Mouse (Mus musculus): ENCODE results near the gene Hist1h2bf. TPM values are rescaled to one million over a fixed set of nuclear protein-coding genes. Genes with fewer than 3 reads are reported as not detected.

The Hist1h2bf gene
- polyA plus RNA-seq, 1 experiment = 23.2 TPM

DNA sequence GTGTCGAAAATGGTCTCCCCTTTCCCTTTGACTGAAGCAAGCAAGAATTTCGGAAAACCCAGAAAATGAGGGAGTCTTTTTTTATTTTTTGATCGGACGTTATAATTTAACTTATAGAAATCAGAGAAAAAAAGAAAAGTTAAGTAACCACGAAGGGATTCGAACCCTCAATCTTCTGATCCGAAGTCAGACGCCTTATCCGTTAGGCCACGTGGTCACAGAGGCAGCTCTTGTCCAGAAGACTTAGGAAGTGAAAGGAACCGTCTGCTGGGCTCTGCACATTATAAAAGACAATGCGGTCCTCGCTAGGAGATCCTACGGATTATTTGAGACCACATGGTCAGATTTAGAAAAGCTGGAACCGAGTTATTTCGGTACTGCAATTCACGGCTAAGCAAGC is 47.7 kb downstream of the Hist1h2bf start:
- Histone ChIP-seq H3K36me3 (ENCODE audit: control insufficient read depth, insufficient read depth, low read length, poor library complexity, severe bottlenecking) (no peaks in the 10 kb centered on the region), H3K4me1 (ENCODE audit: control insufficient read depth, insufficient read depth, low read length) (no peaks in the 10 kb centered on the region), H3K27ac (ENCODE audit: insufficient read depth, low read length) (no peak overlapping the region), H3K4me3 (ENCODE audit: low read depth, low read length) (peak overlapping the region; percentile 88), H3K27me3 (ENCODE audit: control insufficient read depth, insufficient read depth, low read length, poor library complexity, severe bottlenecking) (no peaks in the 10 kb centered on the region), H3K9ac (ENCODE audit: low read depth, poor library complexity, severe bottlenecking) (peak overlapping the region; percentile 90), H3K9me3 (replicated peaks; ENCODE audit: control insufficient read depth, insufficient read depth, low read length, poor library complexity, severe bottlenecking) (no peaks in the 10 kb centered on the region)
- TF ChIP-seq EP300 (IDR thresholded peaks at IDR 0.05; ENCODE audit: insufficient read depth, low read depth, low read length) = 0 out of 2 replicates have a peak, but pooled peaks have one; percentile 8
- no peak for TF ChIP-seq CTCF (IDR thresholded peaks at IDR 0.05; ENCODE audit: low read depth, low read length)

DNA sequence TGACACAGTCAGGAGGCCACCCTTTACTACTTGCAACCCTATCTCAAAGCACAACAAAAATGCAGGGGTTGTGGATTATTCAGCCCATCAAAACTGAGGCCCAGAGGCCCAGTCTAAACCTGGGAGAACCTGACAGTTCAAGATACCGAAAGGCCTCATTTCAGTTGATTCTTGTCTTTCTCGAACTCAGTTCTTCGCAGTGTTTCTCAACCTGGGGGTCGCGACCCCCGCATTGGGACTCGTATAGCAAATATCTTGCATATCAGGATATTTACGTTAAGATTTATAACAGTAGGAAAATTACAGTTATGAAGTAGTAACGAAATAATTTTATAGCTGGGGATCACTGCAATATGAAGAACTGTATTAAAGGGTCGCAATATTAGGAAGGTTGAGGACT is 48.1 kb downstream of the Hist1h2bf start:
- no peaks in the 10 kb centered on the region for H3K27me3 ChIP-seq (ENCODE audit: control insufficient read depth, insufficient read depth, low read length, poor library complexity, severe bottlenecking)
- peak overlapping the region; percentile 90 for H3K9ac ChIP-seq (ENCODE audit: low read depth, poor library complexity, severe bottlenecking)
- TF ChIP-seq POLR2A (IDR thresholded peaks at IDR 0.05; ENCODE audit: insufficient read depth, low read length) (no peak), CTCF (IDR thresholded peaks at IDR 0.05; ENCODE audit: low read depth, low read length) (no peak), EP300 (IDR thresholded peaks at IDR 0.05; ENCODE audit: insufficient read depth, low read depth, low read length) (no peak)
- no peak overlapping the region; the same call in 1 of the 2 replicates for H3K27ac ChIP-seq (ENCODE audit: insufficient read depth, low read length)
- H3K36me3 ChIP-seq (ENCODE audit: control insufficient read depth, insufficient read depth, low read length, poor library complexity, severe bottlenecking) = no peaks in the 10 kb centered on the region
- H3K9me3 ChIP-seq (replicated peaks; ENCODE audit: control insufficient read depth, insufficient read depth, low read length, poor library complexity, severe bottlenecking) = no peaks in the 10 kb centered on the region
- H3K4me3 ChIP-seq (ENCODE audit: low read depth, low read length) = peak overlapping the region; percentile 88
- no peaks in the 10 kb centered on the region for H3K4me1 ChIP-seq (ENCODE audit: control insufficient read depth, insufficient read depth, low read length)

DNA sequence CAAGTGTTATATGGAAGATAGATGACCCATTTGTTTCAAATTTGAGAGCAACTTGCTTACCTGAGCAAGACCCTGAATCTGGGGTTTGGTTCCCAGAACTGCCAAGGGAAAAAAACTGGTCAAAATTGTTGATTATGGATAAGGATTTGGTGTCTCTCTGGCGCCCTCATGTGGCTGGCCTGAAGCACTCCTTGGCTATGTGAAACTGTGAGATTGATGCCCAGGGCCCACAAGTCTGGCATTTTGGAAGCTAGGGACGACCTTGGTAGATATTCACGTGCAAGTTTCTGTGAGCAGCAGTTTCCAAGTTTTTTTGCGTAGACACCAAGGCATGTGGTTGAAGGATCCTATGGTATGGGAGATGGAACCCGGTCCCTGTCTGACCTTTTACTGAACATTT is 49.3 kb downstream of the Hist1h2bf start:
- H3K4me3 ChIP-seq (ENCODE audit: low read depth, low read length) = no peak overlapping the region
- H3K27ac ChIP-seq (ENCODE audit: insufficient read depth, low read length) = no peak overlapping the region
- H3K9me3 ChIP-seq (replicated peaks; ENCODE audit: control insufficient read depth, insufficient read depth, low read length, poor library complexity, severe bottlenecking) = no peaks in the 10 kb centered on the region
- no peak overlapping the region for H3K9ac ChIP-seq (ENCODE audit: low read depth, poor library complexity, severe bottlenecking)
- H3K27me3 ChIP-seq (ENCODE audit: control insufficient read depth, insufficient read depth, low read length, poor library complexity, severe bottlenecking) = no peaks in the 10 kb centered on the region
- H3K36me3 ChIP-seq (ENCODE audit: control insufficient read depth, insufficient read depth, low read length, poor library complexity, severe bottlenecking) = no peaks in the 10 kb centered on the region
- H3K4me1 ChIP-seq (ENCODE audit: control insufficient read depth, insufficient read depth, low read length) = no peaks in the 10 kb centered on the region
- TF ChIP-seq CTCF (IDR thresholded peaks at IDR 0.05; ENCODE audit: low read depth, low read length) (peak; percentile 72), POLR2A (IDR thresholded peaks at IDR 0.05; ENCODE audit: insufficient read depth, low read length) (no peak)

DNA sequence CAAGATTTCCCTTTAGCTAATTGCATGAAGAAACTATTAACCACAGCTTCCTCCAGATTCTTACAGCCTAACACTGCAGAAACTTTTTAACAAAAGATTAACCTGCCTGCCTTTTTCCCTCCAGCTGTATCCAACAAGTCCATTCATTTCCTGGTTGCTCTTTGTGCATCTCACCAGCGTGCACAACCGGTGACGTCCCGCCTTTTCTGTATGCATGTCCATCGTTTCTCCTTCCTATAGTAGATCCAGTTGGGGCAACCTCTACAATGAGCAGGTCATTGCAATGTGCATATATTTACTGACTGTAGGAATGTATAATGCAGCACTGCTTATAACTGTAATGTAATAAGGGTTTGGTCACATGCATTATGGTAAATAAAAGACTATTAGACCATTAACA is 50.0 kb downstream of the Hist1h2bf start:
- no peaks in the 10 kb centered on the region for H3K27me3 ChIP-seq (ENCODE audit: control insufficient read depth, insufficient read depth, low read length, poor library complexity, severe bottlenecking)
- no peaks in the 10 kb centered on the region for H3K36me3 ChIP-seq (ENCODE audit: control insufficient read depth, insufficient read depth, low read length, poor library complexity, severe bottlenecking)
- H3K27ac ChIP-seq (ENCODE audit: insufficient read depth, low read length) = no peak overlapping the region
- no peaks in the 10 kb centered on the region for H3K9me3 ChIP-seq (replicated peaks; ENCODE audit: control insufficient read depth, insufficient read depth, low read length, poor library complexity, severe bottlenecking)
- H3K4me3 ChIP-seq (ENCODE audit: low read depth, low read length) = no peak overlapping the region
- H3K4me1 ChIP-seq (ENCODE audit: control insufficient read depth, insufficient read depth, low read length) = no peaks in the 10 kb centered on the region
- H3K9ac ChIP-seq (ENCODE audit: low read depth, poor library complexity, severe bottlenecking) = no peak overlapping the region
- TF ChIP-seq EP300 (IDR thresholded peaks at IDR 0.05; ENCODE audit: insufficient read depth, low read depth, low read length) = no peak
- TF ChIP-seq CTCF (IDR thresholded peaks at IDR 0.05; ENCODE audit: low read depth, low read length) = no peak
- no peak for TF ChIP-seq POLR2A (IDR thresholded peaks at IDR 0.05; ENCODE audit: insufficient read depth, low read length)

Other genes with a start within 250 kb of the Hist1h2bf start
- 47.3 and 52.8 TPM in 2 replicates for gene Zfp322a, start 205.0 kb downstream of the Hist1h2bf start, polyA plus RNA-seq (2011; ENCODE audit: insufficient read depth, insufficient read length, low read depth, missing spikeins)
- gene Abt1, start 150.3 kb downstream of the Hist1h2bf start, polyA plus RNA-seq (2011; ENCODE audit: insufficient read depth, insufficient read length, low read depth, missing spikeins) = 10.0 and 10.3 TPM in 2 replicates
- gene Btn1a1, start 108.3 kb downstream of the Hist1h2bf start, polyA plus RNA-seq (2011; ENCODE audit: insufficient read depth, insufficient read length, low read depth, missing spikeins) = 0.40 and 0.46 TPM in 2 replicates
- 0.91 and 1.9 TPM in 2 replicates for gene Btn2a2, start 85.3 kb downstream of the Hist1h2bf start, polyA plus RNA-seq (2011; ENCODE audit: insufficient read depth, insufficient read length, low read depth, missing spikeins)
- gene Hist1h4h, start 43.1 kb downstream of the Hist1h2bf start, polyA plus RNA-seq (2011; ENCODE audit: insufficient read depth, insufficient read length, low read depth, missing spikeins) = 16.9 and 19.1 TPM in 2 replicates
- gene Hist1h2af, start 40.3 kb downstream of the Hist1h2bf start, polyA plus RNA-seq (2011; ENCODE audit: insufficient read depth, insufficient read length, low read depth, missing spikeins) = 68.8 and 97.9 TPM in 2 replicates
- gene Hist1h3g, start 38.8 kb downstream of the Hist1h2bf start, polyA plus RNA-seq (2011; ENCODE audit: insufficient read depth, insufficient read length, low read depth, missing spikeins) = 8.9 and 16.9 TPM in 2 replicates
- 3.9 and 4.2 TPM in 2 replicates for gene Hist1h2bh, start 30.8 kb downstream of the Hist1h2bf start, polyA plus RNA-seq (2011; ENCODE audit: insufficient read depth, insufficient read length, low read depth, missing spikeins)
- gene Hist1h3f, start 30.1 kb downstream of the Hist1h2bf start, polyA plus RNA-seq (2011; ENCODE audit: insufficient read depth, insufficient read length, low read depth, missing spikeins) = 1.5 TPM in 1 of 2 replicates, not detected in the other
- 24.1 and 31.1 TPM in 2 replicates for gene Hist1h4f, start 22.5 kb downstream of the Hist1h2bf start, polyA plus RNA-seq (2011; ENCODE audit: insufficient read depth, insufficient read length, low read depth, missing spikeins)
- gene Hist1h1d, start 20.9 kb downstream of the Hist1h2bf start, polyA plus RNA-seq (2011; ENCODE audit: insufficient read depth, insufficient read length, low read depth, missing spikeins) = 1.6 and 2.0 TPM in 2 replicates
- 14.3 and 15.4 TPM in 2 replicates for gene Hist1h3e, start 11.8 kb downstream of the Hist1h2bf start, polyA plus RNA-seq (2011; ENCODE audit: insufficient read depth, insufficient read length, low read depth, missing spikeins)
- gene Hist1h2ae, start 3.0 kb downstream of the Hist1h2bf start, polyA plus RNA-seq (2011; ENCODE audit: insufficient read depth, insufficient read length, low read depth, missing spikeins) = 5.0 and 8.2 TPM in 2 replicates
- gene Hist1h2bg, start 2.8 kb downstream of the Hist1h2bf start, polyA plus RNA-seq (2011; ENCODE audit: insufficient read depth, insufficient read length, low read depth, missing spikeins) = 13.4 and 16.7 TPM in 2 replicates
- 2.0 TPM in 1 of 2 replicates, not detected in the other for gene Hist1h2ad, start 185 bp upstream of the Hist1h2bf start, polyA plus RNA-seq (2011; ENCODE audit: insufficient read depth, insufficient read length, low read depth, missing spikeins)
- gene Hist1h3d, start 1.6 kb upstream of the Hist1h2bf start, polyA plus RNA-seq (2011; ENCODE audit: insufficient read depth, insufficient read length, low read depth, missing spikeins) = 3.2 and 4.7 TPM in 2 replicates
- gene Hist1h4d, start 7.4 kb upstream of the Hist1h2bf start, polyA plus RNA-seq (2011; ENCODE audit: insufficient read depth, insufficient read length, low read depth, missing spikeins) = 4.3 and 4.8 TPM in 2 replicates
- 1.8 TPM in 2 replicates for gene Hist1h2be, start 46.9 kb upstream of the Hist1h2bf start, polyA plus RNA-seq (2011; ENCODE audit: insufficient read depth, insufficient read length, low read depth, missing spikeins)
- 6.9 and 8.4 TPM in 2 replicates for gene Hist1h1e, start 48.4 kb upstream of the Hist1h2bf start, polyA plus RNA-seq (2011; ENCODE audit: insufficient read depth, insufficient read length, low read depth, missing spikeins)
- 0.37 and 0.91 TPM in 2 replicates for gene Hist1h2ac, start 109.8 kb upstream of the Hist1h2bf start, polyA plus RNA-seq (2011; ENCODE audit: insufficient read depth, insufficient read length, low read depth, missing spikeins)
- gene Hist1h2bc, start 110.0 kb upstream of the Hist1h2bf start, polyA plus RNA-seq (2011; ENCODE audit: insufficient read depth, insufficient read length, low read depth, missing spikeins) = 9.1 and 10.6 TPM in 2 replicates
- not detected in 2 replicates for gene Hist1h1t, start 121.6 kb upstream of the Hist1h2bf start, polyA plus RNA-seq (2011; ENCODE audit: insufficient read depth, insufficient read length, low read depth, missing spikeins)
- gene Hist1h4c, start 124.3 kb upstream of the Hist1h2bf start, polyA plus RNA-seq (2011; ENCODE audit: insufficient read depth, insufficient read length, low read depth, missing spikeins) = 1.3 and 2.5 TPM in 2 replicates
- not detected in 2 replicates for gene Hfe, start 136.7 kb upstream of the Hist1h2bf start, polyA plus RNA-seq (2011; ENCODE audit: insufficient read depth, insufficient read length, low read depth, missing spikeins)
- 10.8 and 13.3 TPM in 2 replicates for gene Hist1h1c, start 164.6 kb upstream of the Hist1h2bf start, polyA plus RNA-seq (2011; ENCODE audit: insufficient read depth, insufficient read length, low read depth, missing spikeins)
- 3.6 and 8.6 TPM in 2 replicates for gene Hist1h3c, start 171.4 kb upstream of the Hist1h2bf start, polyA plus RNA-seq (2011; ENCODE audit: insufficient read depth, insufficient read length, low read depth, missing spikeins)
- gene Hist1h2bb, start 172.5 kb upstream of the Hist1h2bf start, polyA plus RNA-seq (2011; ENCODE audit: insufficient read depth, insufficient read length, low read depth, missing spikeins) = 9.8 and 11.5 TPM in 2 replicates
- 11.9 and 17.9 TPM in 2 replicates for gene Hist1h2ab, start 176.9 kb upstream of the Hist1h2bf start, polyA plus RNA-seq (2011; ENCODE audit: insufficient read depth, insufficient read length, low read depth, missing spikeins)
- gene Hist1h3b, start 178.1 kb upstream of the Hist1h2bf start, polyA plus RNA-seq (2011; ENCODE audit: insufficient read depth, insufficient read length, low read depth, missing spikeins) = 5.0 and 9.4 TPM in 2 replicates
- 28.2 and 29.2 TPM in 2 replicates for gene Hist1h4b, start 182.8 kb upstream of the Hist1h2bf start, polyA plus RNA-seq (2011; ENCODE audit: insufficient read depth, insufficient read length, low read depth, missing spikeins)
- 3.1 and 4.5 TPM in 2 replicates for gene Hist1h4a, start 187.0 kb upstream of the Hist1h2bf start, polyA plus RNA-seq (2011; ENCODE audit: insufficient read depth, insufficient read length, low read depth, missing spikeins)
- 5.4 TPM in 1 of 2 replicates, not detected in the other for gene Hist1h3a, start 188.2 kb upstream of the Hist1h2bf start, polyA plus RNA-seq (2011; ENCODE audit: insufficient read depth, insufficient read length, low read depth, missing spikeins)
- gene Hist1h1a, start 189.5 kb upstream of the Hist1h2bf start, polyA plus RNA-seq (2011; ENCODE audit: insufficient read depth, insufficient read length, low read depth, missing spikeins) = 7.8 and 8.6 TPM in 2 replicates
- gene Trim38, start 195.7 kb upstream of the Hist1h2bf start, polyA plus RNA-seq (2011; ENCODE audit: insufficient read depth, insufficient read length, low read depth, missing spikeins) = not detected in 2 replicates
- gene Slc17a2, start 232.8 kb upstream of the Hist1h2bf start, polyA plus RNA-seq (2011; ENCODE audit: insufficient read depth, insufficient read length, low read depth, missing spikeins) = not detected in 2 replicates